Mouse (Mus musculus): Measurements from ENCODE around the gene Gm21992.

GRCm38 (mm10) chr19:4720671-4721244 is 90.7 kb downstream of the Gm21992 start:
- no peak for TF ChIP-seq CTCF (IDR thresholded peaks at IDR 0.05; ENCODE audit: borderline replicate concordance, extremely low read depth, insufficient read depth, insufficient read length)
- no peak for TF ChIP-seq POLR2A (IDR thresholded peaks at IDR 0.05; ENCODE audit: borderline replicate concordance, extremely low read depth, insufficient read depth, insufficient read length, poor library complexity, severe bottlenecking)

Measured in brain, embryonic 14.5 days (tissue).